Mouse (Mus musculus) E14TG2a.4 (cell line): ENCODE results near the gene Epb41l3.
A peak's percentile ranks its signal among the peaks of the same experiment; 100 is the strongest.

Source experiments
- H3K27me3 ChIP-seq: 2 replicates; pipeline ENCODE4 v1.6.1; 2014; ENCODE audit warnings: low read length, control low read depth; ENCODE audit not compliant: insufficient read depth
- H3K36me3 ChIP-seq: 2 replicates; pipeline ENCODE4 v1.6.1; 2014; ENCODE audit warnings: low read length, control low read depth; ENCODE audit not compliant: insufficient read depth
- H3K4me1 ChIP-seq: replicated peaks from 2 replicates; pipeline ENCODE4 v1.6.1; 2014; ENCODE audit warnings: low read depth, low read length, control low read depth
- H3K4me3 ChIP-seq: replicated peaks from 2 replicates; pipeline ENCODE4 v1.5.1; 2014; ENCODE audit warnings: mild to moderate bottlenecking, low read length
- H3K9me3 ChIP-seq: 2 replicates; pipeline ENCODE4 v1.6.1; 2014; ENCODE audit warnings: low read length, control low read depth
- CTCF ChIP-seq: conservative IDR thresholded peaks from 2 replicates; pipeline ENCODE4 v1.5.1; 2014; ENCODE audit warnings: low read length
- NANOG ChIP-seq: IDR thresholded peaks from 2 replicates; pipeline ENCODE4 v1.6.1; 2014; ENCODE audit warnings: borderline replicate concordance, low read length, mixed read lengths
- POU5F1 ChIP-seq: IDR thresholded peaks from 2 replicates; pipeline ENCODE4 v1.6.1; 2014; ENCODE audit warnings: low read length, borderline replicate concordance

The Epb41l3 gene

GRCm38 (mm10) chr17:69157809-69158185 is 82.3 kb downstream of the Epb41l3 start:
- Histone ChIP-seq H3K4me1 (peaks cover 9% of the 10 kb centered on the region), H3K4me3 (peak overlapping the region; percentile 94), H3K36me3 (no peaks in the 10 kb centered on the region), H3K9me3 (no peaks in the 10 kb centered on the region), H3K27me3 (peaks cover 61% of the 10 kb centered on the region)
- TF ChIP-seq POU5F1 (no peak), CTCF (no peak), NANOG (no peak)

GRCm38 (mm10) chr17:69158690-69159089 is 83.2 kb downstream of the Epb41l3 start:
- Histone ChIP-seq H3K36me3 (no peaks in the 10 kb centered on the region), H3K4me1 (peaks cover 9% of the 10 kb centered on the region), H3K4me3 (no peak overlapping the region), H3K9me3 (peaks cover 4% of the 10 kb centered on the region), H3K27me3 (peaks cover 58% of the 10 kb centered on the region)
- TF ChIP-seq NANOG: no peak
- no peak for TF ChIP-seq CTCF
- no peak for TF ChIP-seq POU5F1

DNA sequence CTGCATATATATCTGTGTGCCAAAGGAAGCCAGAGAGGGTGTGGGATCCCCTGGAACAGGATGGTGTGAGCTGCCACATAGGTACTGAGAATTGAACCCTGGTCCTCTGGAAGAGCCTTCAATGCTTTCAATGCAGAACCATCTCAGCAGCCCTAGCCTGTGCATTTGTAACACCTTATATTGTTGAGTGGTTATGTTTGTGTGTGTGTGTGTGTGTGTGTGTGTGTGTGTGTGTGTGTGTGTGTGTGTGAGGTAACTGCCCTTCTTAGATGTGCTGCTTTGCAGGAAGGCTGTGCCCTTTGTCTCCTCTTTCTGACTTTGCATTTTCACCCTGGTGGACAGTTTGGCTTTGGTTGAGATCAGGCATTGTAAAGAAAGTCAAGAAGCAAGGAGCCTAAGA is 87.2 kb downstream of the Epb41l3 start:
- TF ChIP-seq POU5F1: no peak
- no peak for TF ChIP-seq CTCF
- Histone ChIP-seq H3K4me3 (no peak overlapping the region), H3K27me3 (peaks cover 30% of the 10 kb centered on the region), H3K9me3 (peaks cover 6% of the 10 kb centered on the region), H3K36me3 (no peaks in the 10 kb centered on the region), H3K4me1 (peaks cover 3% of the 10 kb centered on the region)

GRCm38 (mm10) chr17:69176949-69177501 is 101.5 kb downstream of the Epb41l3 start:
- Histone ChIP-seq H3K9me3 (no peaks in the 10 kb centered on the region), H3K4me3 (no peak overlapping the region)

DNA sequence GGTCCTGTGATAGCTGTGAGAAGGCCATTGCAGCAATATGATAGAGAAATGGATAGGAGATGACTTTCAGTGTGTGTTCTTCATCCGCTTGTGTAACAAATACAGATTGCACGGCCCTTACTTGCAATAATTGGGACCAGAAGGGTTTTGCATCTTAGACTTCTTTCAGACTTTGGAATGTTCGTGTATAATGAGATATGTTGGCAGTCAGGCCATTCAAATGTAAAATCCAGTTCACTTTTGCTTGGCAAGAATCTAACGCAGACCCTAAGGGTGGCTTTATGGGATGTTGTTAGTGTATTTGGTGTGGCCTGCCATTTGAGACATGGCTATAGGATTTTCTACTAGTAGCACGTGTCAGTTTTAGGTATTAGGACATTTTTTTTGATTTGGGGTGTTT is 102.5 kb downstream of the Epb41l3 start:
- Histone ChIP-seq H3K36me3 (no peaks in the 10 kb centered on the region), H3K4me3 (no peak overlapping the region), H3K9me3 (no peaks in the 10 kb centered on the region), H3K4me1 (peaks cover 28% of the 10 kb centered on the region), H3K27me3 (no peaks in the 10 kb centered on the region)
- TF ChIP-seq CTCF: no peak
- no peak for TF ChIP-seq POU5F1

More at GRCm38 (mm10) chr17:69176949-69177501, 101.5 kb downstream of the Epb41l3 start:
- Histone ChIP-seq H3K36me3 (no peaks in the 10 kb centered on the region), H3K27me3 (no peaks in the 10 kb centered on the region), H3K4me1 (peaks cover 19% of the 10 kb centered on the region)
- no peak for TF ChIP-seq CTCF
- TF ChIP-seq POU5F1: no peak
- no peak for TF ChIP-seq NANOG

- no peak overlapping the region for H3K4me3 ChIP-seq
- no peaks in the 10 kb centered on the region for H3K9me3 ChIP-seq
- no peak for TF ChIP-seq POU5F1
- TF ChIP-seq NANOG: no peak
- TF ChIP-seq CTCF: no peak
- no peaks in the 10 kb centered on the region for H3K36me3 ChIP-seq
- peaks cover 29% of the 10 kb centered on the region for H3K4me1 ChIP-seq
- no peaks in the 10 kb centered on the region for H3K27me3 ChIP-seq
Observed at GRCm38 (mm10) chr17:69180905-69181559, 105.5 kb downstream of the Epb41l3 start.

DNA sequence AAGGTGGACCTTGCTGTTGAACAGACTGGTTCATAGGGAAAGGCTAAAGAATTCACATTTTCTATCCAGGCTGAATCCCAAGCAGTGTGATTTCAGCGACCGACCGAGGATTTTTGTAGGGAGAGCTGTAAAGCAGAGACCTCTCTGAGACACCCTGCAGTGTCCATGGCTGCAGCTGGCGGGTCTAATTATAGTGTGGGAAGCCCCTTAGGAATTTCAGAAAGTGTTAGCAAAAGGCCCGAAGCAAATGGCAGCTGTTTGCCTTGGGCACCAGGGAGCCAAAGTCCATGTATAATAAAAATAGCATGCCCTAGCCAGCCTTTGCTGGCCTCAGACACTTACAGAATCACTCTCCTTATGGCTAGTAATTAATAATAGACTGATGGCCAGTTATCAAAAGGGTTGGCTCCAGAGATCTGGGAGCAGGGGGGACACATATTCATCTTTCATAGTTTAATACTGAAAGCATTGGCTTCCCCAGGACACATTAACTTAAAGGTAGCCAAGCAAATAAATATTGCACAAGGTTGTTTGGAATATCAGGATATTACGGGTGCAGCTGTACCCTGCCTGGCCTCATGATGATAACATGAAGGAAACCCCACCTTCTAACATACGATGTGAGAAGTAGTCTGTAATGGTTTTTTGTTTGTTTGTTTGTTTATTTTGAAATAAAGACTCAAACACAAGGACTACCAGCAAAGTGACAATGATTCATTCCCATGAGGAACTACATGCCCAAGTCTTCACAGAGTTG is 106.3 kb downstream of the Epb41l3 start:
- Histone ChIP-seq H3K9me3 (no peaks in the 10 kb centered on the region), H3K4me1 (peaks cover 29% of the 10 kb centered on the region), H3K4me3 (no peak overlapping the region; the same call in 1 of the 2 replicates), H3K36me3 (no peaks in the 10 kb centered on the region), H3K27me3 (no peaks in the 10 kb centered on the region)
- no peak for TF ChIP-seq POU5F1
- no peak for TF ChIP-seq CTCF

DNA sequence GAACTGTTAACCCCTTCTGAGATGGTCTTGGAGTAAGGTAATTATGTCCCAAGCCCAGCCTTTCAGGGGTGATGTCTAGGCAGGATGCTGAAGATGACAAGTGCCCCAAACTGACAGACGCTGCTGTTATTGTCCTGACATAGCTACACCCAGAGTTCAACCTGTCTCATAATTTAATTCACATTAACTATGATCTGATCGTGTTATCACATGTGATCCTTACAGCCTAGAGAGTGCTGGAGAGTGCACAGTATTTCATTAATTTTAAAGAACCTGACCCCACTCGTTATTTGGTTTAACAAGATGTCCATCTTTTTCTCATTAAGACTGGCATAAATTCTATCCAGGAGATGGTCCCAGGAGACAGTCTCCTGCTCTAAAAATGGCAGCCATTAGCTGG is 112.3 kb downstream of the Epb41l3 start:
- TF ChIP-seq CTCF (no peak), NANOG (no peak), POU5F1 (no peak)
- Histone ChIP-seq H3K4me1 (peaks cover 13% of the 10 kb centered on the region), H3K4me3 (no peak overlapping the region), H3K27me3 (no peaks in the 10 kb centered on the region), H3K36me3 (no peaks in the 10 kb centered on the region), H3K9me3 (no peaks in the 10 kb centered on the region)
